Mouse (Mus musculus) adrenal gland (tissue): ENCODE data around the gene Foxc2.

Source experiments
- intact Hi-C: fragments of 180-260 bp; cut with DNase I; formaldehyde crosslinking; loops from one replicate; pipeline ENCODE4 v1.15.1; 2025

The Foxc2 gene

GRCm38 (mm10) chr8:121086004-121086900 is 29.7 kb upstream of the Foxc2 start:
- intact Hi-C loops, result no loop called here

DNA sequence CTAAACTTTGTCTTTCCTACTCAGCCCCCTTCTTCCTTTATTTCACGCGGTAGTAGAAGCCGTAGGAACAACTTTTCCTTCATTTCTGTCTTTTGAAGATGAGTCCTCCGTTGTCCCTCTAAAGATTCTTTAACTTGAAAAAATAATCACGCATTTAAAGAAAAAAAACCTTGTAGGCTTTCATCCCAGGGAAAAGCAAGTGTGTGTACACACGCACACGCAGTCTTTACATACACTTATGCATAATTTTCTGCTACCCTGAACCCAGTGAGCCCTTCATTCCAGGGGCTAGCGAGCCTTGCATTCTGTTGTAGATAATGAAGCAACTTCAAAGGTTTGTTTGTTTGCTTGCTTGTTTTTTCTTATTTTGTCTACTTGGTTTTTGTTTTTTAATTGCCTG is 27.7 kb upstream of the Foxc2 start:
- intact Hi-C loops, result no loop called here

- intact Hi-C loops, result no loop called here
These were observed 26.9 kb upstream of the Foxc2 start for GRCm38 (mm10) chr8:121088871-121089630.

GRCm38 (mm10) chr8:121089631-121090380 is 26.2 kb upstream of the Foxc2 start:
- intact Hi-C loops, result loop anchor here (5.0 kb wide), 2 partner anchors 193 to 408 kb away; no protein-coding TSS in a partner anchor

- intact Hi-C loops, result loop anchor here (5.0 kb wide), 2 partner anchors 193 to 408 kb away; no protein-coding TSS in a partner anchor
These were observed 25.3 kb upstream of the Foxc2 start for GRCm38 (mm10) chr8:121090716-121091115.

DNA sequence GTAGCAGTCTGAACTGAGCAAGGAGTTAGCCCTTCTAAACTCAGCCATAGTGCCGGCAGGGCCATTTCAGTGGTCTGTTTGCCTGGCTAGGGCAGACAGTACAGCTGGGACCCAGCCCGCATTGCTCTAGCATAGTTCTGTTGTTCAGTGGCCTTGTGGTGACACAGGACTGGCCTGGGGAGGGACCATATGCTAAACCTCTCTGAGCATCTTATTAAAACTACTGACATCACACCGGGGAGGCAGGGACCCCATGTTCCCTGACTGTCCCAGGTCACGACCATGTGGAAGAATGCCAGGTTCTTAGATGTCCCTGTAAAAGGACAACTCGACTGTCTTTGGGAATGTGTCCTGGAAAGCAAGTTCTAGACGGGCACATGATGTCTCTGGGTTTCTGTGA is 23.8 kb upstream of the Foxc2 start:
- intact Hi-C loops, result loop anchor here (1.0 to 5.0 kb wide), 4 partner anchors 121 to 410 kb away; no protein-coding TSS in a partner anchor

- intact Hi-C loops, result loop anchor here (1.0 to 5.0 kb wide), 4 partner anchors 122 to 410 kb away; no protein-coding TSS in a partner anchor
These were observed 23.3 kb upstream of the Foxc2 start for GRCm38 (mm10) chr8:121092627-121093026.

DNA sequence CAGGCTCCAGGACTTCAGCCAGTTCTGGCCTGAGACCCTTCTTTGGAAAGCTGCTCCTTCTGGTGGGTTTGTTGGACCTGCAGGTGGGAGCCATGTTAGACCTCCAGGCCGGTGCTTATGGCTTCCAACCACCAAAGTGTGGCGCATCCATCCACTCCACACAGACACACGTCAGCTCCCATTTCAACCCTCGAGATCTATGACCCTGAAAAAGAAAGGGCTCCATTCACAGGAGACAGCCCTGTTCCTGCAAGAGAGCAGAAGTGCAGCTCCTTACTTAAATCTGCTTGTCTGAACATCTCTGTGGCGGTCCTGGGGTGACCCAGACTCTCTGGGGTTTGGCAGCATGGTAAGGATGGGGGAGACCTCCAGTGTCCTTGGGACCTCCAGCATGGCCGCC is 22.5 kb upstream of the Foxc2 start:
- intact Hi-C loops, result loop anchor here (2.0 to 5.0 kb wide), 3 partner anchors 123 to 411 kb away; no protein-coding TSS in a partner anchor

DNA sequence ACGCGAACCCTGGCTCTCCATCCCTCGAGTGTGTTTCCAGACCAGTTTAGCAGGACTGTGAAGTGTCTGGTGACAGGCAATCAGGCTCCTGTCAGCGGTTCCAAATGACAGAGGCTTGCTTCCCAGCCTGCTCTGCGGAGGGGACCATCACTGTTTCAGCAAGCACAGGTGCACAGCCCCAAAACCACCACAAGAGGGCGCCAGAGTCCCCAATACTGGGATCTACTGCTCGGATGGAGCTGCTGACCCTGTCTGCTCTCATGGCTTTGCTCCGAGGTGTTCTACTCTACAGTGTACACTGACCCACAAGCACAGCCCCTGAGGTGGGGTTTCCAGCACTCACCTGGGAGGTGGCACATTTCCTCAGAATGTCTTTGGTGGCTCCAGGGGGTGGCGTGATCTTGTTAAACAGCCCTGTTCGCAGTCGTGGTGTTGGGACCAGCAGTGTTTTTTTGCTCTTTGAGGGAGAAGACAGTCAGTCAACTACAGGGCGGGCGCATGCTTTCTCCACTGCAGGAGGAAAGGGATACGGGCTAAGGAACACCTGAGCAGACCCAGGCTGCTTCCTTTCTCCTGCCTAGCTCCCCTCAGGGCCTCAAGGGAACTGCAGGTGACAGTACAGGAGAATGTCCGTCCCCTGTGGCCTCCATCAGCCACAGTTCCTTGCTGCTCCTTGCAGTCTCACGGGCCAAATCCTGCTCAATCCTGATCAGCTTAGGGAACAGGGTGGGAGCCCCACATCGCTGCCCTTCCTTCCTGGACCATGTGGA is 11.7 kb upstream of the Foxc2 start:
- intact Hi-C loops, result no loop called here

GRCm38 (mm10) chr8:121107668-121108656 is 8.0 kb upstream of the Foxc2 start, which contains the start of gene Mthfsd:
Mthfsd (minus strand) TSS chr8:121108392.
- intact Hi-C loops, result no loop called here

GRCm38 (mm10) chr8:121108657-121109056 is 7.3 kb upstream of the Foxc2 start:
- intact Hi-C loops, result no loop called here

- intact Hi-C loops, result loop anchor here (5.0 kb wide), 1 partner anchor 101 kb away; no protein-coding TSS in a partner anchor
These were observed 4.6 kb upstream of the Foxc2 start for GRCm38 (mm10) chr8:121111145-121111907.

DNA sequence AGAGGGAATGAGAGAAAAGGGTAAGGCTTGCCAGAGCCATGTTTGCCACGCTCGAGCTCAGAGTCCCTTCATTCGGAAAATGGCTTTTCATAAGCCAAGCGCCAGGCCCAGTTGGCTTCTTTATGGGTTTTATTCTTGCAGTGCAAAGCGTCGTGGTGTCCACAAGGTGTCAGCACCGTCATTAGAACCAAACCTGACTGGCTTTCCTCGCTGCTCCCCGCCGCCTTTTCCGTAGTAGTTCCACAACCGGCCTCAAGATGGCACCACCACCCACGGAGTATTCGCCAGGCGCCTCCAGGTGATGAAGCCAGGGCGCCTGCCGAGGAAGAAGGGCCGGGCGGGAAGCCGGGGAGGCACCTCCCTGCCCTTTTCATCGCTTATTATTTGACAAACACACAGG is 2.7 kb upstream of the Foxc2 start:
- intact Hi-C loops, result loop anchor here (1.0 to 5.0 kb wide), 3 partner anchors 99 to 400 kb away; no protein-coding TSS in a partner anchor

DNA sequence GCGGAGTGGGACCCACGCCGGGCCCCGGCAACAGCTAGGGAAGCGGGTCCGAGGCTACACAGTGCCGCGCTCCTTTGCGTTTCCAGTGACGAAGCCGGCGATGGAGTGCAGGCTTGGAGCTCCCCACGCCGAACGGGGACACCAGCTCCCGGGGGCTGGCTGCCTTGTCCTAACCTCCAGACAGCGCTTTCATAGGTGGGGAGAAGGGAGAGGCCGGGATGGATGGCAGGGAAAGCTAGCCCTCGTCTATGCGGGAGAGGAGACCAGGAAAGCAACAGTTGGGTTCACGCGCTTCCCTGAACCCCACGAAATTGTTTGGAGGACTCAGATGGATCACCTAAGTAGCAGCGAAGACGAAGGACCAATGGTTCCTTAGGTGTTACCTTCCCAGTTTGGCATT is 835 bp upstream of the Foxc2 start:
- intact Hi-C loops, result no loop called here

- intact Hi-C loops, result no loop called here
These were observed 717 bp downstream of the Foxc2 start for GRCm38 (mm10) chr8:121116591-121117185.

GRCm38 (mm10) chr8:121117186-121117651 is 1.2 kb downstream of the Foxc2 start:
- intact Hi-C loops, result no loop called here

DNA sequence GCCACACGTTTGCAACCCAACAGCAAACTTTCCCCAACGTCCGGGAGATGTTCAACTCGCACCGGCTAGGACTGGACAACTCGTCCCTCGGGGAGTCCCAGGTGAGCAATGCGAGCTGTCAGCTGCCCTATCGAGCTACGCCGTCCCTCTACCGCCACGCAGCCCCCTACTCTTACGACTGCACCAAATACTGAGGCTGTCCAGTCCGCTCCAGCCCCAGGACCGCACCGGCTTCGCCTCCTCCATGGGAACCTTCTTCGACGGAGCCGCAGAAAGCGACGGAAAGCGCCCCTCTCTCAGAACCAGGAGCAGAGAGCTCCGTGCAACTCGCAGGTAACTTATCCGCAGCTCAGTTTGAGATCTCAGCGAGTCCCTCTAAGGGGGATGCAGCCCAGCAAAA is 1.9 kb downstream of the Foxc2 start:
- intact Hi-C loops, result no loop called here
